Mouse (Mus musculus): Measurements from ENCODE around the gene Gm20388.
"Not testable (repeated sequence)": the region's sequence is repeated elsewhere in the genome, so short reads cannot be mapped to it uniquely, and the experiment has no call there.

Gm20388 gene

GRCm38 (mm10) chr8:123807852-123808573 lies 3897.4 kb downstream of the Gm20388 start:
- no peak for DNase-seq (ENCODE audit: low spot score in 2 of 2)

GRCm38 (mm10) chr8:123808671-123809070 lies 3898.0 kb downstream of the Gm20388 start:
- no peak for DNase-seq (ENCODE audit: low spot score in 2 of 2)

- DNase-seq (ENCODE audit: low spot score in 2 of 2), result not testable (repeated sequence)
These were observed 3898.7 kb downstream of the Gm20388 start for GRCm38 (mm10) chr8:123809342-123809741.

GRCm38 (mm10) chr8:123812227-123812626 lies 3901.6 kb downstream of the Gm20388 start:
- DNase-seq (ENCODE audit: low spot score in 2 of 2), result no peak

- DNase-seq (ENCODE audit: low spot score in 2 of 2), result no peak
These were observed 3902.7 kb downstream of the Gm20388 start for GRCm38 (mm10) chr8:123813173-123813891.

- no peak for DNase-seq (ENCODE audit: low spot score in 2 of 2)
These were observed 3903.2 kb downstream of the Gm20388 start for GRCm38 (mm10) chr8:123813892-123814266.

GRCm38 (mm10) chr8:123815325-123815724 lies 3904.7 kb downstream of the Gm20388 start:
- no peak for DNase-seq (ENCODE audit: low spot score in 2 of 2)

GRCm38 (mm10) chr8:123816939-123817338 lies 3906.3 kb downstream of the Gm20388 start:
- no peak for DNase-seq (ENCODE audit: low spot score in 2 of 2)

GRCm38 (mm10) chr8:123817747-123818146 lies 3907.1 kb downstream of the Gm20388 start:
- DNase-seq (ENCODE audit: low spot score in 2 of 2), result no peak

GRCm38 (mm10) chr8:123819683-123820610 lies 3909.3 kb downstream of the Gm20388 start:
- DNase-seq (ENCODE audit: low spot score in 2 of 2), result no peak

- DNase-seq (ENCODE audit: low spot score in 2 of 2), result no peak
These were observed 3910.1 kb downstream of the Gm20388 start for GRCm38 (mm10) chr8:123820780-123821179.

GRCm38 (mm10) chr8:123823111-123823510 lies 3912.5 kb downstream of the Gm20388 start:
- no peak for DNase-seq (ENCODE audit: low spot score in 2 of 2)

GRCm38 (mm10) chr8:123823532-123824123 lies 3913.0 kb downstream of the Gm20388 start:
- DNase-seq (ENCODE audit: low spot score in 2 of 2), result no peak

- no peak for DNase-seq (ENCODE audit: low spot score in 2 of 2)
These were observed 3915.4 kb downstream of the Gm20388 start for GRCm38 (mm10) chr8:123826001-123826400.

- no peak for DNase-seq (ENCODE audit: low spot score in 2 of 2)
These were observed 3916.1 kb downstream of the Gm20388 start for GRCm38 (mm10) chr8:123826758-123827157.

GRCm38 (mm10) chr8:123827523-123827922 lies 3916.9 kb downstream of the Gm20388 start:
- no peak for DNase-seq (ENCODE audit: low spot score in 2 of 2)

GRCm38 (mm10) chr8:123832757-123833156 lies 3922.1 kb downstream of the Gm20388 start:
- peak in 1 of 2 experiments; percentile 15 for DNase-seq (ENCODE audit: low spot score in 2 of 2)

- DNase-seq (ENCODE audit: low spot score in 2 of 2), result no peak
These were observed 3924.8 kb downstream of the Gm20388 start for GRCm38 (mm10) chr8:123835451-123835850.

- DNase-seq (ENCODE audit: low spot score in 2 of 2), result no peak
These were observed 3925.7 kb downstream of the Gm20388 start for GRCm38 (mm10) chr8:123836354-123836753.

GRCm38 (mm10) chr8:123838496-123838895 lies 3927.9 kb downstream of the Gm20388 start:
- no peak for DNase-seq (ENCODE audit: low spot score in 2 of 2)

GRCm38 (mm10) chr8:123840578-123841345 lies 3930.1 kb downstream of the Gm20388 start:
- no peak for DNase-seq (ENCODE audit: low spot score in 2 of 2)

All from heart, adult 9 months (tissue).